Mouse (Mus musculus): ENCODE data around the gene Scn1b.

Scn1b gene

DNA sequence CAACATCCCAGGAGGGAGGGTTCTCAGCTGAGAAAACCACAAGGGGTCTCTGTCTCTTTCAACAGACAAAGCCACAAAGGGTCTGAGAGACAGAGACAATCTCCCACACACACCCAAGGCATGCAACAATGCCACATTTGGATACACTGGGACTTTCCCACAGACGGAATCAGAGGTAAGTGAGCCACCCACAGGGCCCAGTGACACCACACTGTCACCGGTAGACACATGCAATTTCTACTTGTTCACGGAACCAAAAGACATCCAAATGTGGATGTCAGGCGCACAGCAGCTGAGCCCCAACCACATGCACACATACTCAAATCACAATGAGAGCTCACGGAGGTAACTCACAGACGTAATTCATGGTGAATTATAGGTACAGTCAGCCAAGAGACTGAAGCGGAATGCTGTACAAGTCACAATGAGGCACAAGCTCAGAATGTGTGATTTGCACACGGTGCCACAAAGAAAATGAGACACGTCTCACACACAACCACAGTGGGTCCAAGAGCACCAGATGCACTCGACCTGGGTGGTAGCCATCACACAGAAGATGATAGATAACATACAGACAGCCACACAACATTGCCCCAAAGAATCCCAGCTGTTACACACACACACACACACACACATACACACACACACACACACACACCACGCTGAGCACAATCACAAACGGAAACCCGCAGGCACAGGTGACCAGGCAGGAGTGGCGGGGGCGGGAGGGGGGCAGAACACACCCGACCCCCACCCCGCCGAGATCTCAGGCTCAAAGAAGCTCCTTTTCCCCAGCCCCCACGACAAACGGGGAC is 23.2 kb upstream of the Scn1b start:
- DNase-seq (ENCODE audit: low read depth, low spot score), result no peak

DNA sequence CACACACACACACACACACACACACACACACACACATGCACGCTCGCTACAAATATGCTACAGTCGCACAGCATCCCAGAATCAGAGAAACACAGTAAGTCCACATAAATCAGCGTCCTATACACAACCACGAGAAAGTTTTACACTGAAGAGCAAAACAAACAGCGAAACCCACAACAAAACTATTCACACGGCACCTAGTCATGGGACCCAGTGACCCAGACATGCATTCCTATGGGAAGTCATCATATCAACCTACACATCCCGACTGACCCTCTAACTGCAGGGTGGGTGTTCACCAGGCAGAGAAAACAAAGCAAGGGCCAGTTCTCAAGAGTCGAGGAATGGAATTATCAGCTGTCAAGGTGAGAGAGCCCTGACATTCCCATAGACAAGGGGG is 22.5 kb upstream of the Scn1b start:
- DNase-seq (ENCODE audit: low read depth, low spot score), result no peak

DNA sequence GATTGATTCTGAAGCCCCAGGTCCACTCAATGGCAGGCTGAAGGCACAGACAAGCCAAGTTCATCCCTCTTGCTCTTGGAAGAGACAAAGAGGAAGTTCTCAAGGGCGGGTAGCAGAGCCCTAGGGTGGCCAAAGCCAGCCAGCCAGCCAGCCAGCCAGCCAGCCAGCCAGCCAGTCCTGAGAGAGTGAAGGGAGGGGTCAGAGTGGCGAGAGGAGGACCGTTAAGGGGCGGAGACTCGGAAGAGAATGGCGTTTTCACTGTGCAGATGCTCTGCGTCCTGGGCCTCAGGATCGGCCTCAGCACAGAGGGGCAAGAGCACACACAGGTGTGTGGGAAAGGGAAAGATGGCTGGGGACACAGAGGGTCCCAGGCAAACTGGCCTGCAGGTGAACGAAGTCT is 22.0 kb upstream of the Scn1b start:
- DNase-seq (ENCODE audit: low read depth, low spot score), result no peak

DNA sequence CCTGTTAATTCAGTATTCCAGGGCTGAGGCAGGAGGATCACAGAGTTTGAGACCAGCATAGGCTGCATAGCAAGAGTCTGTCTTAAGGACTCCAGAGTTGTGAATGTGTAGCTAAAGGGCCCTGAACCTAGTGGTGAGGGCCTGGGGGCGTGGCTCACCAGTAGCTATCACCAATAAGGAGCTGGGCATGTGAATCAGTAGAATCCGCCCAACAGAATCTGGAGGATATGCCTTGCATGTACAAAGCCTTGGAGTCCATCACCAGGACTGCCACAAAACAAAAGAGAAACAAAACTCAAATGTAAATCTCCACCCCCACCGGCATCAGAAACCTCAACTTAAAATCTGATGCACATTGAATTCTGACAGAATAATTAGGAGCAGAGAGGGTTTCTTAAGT is 21.3 kb upstream of the Scn1b start:
- DNase-seq (ENCODE audit: low read depth, low spot score), result no peak

DNA sequence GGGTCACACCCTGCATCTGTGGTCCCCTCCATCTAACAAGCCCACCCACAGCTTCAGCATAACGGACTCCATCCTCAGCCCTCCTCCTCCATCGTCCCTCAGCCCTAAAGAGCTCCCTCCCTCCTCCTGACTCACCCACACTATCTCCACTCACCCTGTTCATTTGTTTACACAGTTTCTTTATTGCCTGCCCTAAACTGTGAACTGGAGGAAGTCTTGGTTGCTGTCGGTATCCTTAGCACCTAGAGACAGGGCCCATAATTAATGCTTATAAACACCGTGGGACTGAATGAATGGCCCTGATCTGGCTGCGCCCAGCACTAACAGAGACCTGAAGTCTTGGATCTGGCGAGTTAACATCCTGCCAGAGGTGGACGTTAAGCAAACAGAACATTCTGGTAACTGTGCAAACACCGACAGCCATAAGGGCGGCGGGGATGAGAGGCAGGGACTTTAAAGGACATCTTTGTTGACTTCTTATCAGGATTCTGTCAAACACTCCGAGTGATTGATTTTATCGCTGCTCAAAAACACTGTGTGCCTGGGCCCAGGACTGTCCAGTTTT is 18.9 kb upstream of the Scn1b start:
- DNase-seq (ENCODE audit: low read depth, low spot score), result no peak

DNA sequence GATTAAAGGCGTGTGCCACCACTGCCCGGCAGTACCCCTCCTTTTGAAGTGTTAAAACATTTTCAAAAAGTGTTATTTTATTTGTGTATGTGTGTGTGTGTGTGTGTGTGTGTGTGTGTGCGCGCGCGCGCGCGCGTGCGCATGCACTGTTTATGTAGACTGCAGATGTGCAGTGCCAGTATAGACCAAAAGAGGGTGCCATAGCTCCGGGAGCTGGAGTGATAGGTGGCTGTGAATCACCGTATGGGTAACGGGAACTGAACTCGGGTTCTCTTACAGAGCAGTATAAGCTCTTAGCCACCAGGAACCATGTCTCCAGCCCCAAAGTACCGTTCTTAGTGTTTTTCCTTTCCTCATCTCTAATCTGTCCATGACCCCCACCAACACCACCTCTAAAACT is 18.1 kb upstream of the Scn1b start:
- DNase-seq (ENCODE audit: low read depth, low spot score), result no peak

DNA sequence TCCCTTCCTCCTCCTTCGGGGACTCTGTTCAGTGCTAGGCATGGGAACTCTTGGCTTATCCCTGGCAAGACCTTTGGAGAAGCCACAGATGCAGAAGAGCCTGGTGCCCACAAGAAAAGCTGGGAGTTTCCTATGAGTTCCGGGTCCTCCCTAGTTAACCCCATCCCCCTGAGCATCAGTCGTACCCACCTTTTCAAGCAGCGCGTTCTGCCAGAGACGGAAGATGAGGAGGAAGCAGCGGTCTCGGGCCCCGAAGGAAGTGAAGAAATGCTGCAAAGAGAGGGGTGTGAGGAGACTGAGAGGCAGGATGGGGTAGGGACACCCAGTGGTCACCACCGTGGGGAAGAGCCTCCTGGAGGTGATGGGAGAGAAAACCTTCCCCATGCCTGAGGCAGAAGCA is 14.1 kb upstream of the Scn1b start:
- DNase-seq (ENCODE audit: low read depth, low spot score), result no peak

DNA sequence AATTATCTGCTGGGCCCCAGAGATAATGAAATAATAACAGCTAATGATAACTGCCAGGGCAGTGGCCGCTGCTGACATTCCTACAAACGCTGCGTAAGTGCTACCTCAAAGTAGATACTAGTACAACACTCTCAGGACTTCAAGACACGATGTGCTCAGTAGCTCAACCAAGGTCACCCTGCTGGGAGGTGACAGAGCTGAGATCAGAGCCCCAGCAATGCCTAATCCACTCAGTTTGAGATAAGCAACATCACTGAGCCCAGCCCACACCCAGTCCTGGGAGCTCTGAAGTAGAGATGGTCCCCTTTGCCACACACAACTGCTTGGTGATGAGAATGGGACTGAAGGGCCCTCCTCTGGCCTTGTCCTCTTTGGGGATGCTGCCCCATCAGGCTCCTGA is 13.5 kb upstream of the Scn1b start:
- no peak for DNase-seq (ENCODE audit: low read depth, low spot score)

DNA sequence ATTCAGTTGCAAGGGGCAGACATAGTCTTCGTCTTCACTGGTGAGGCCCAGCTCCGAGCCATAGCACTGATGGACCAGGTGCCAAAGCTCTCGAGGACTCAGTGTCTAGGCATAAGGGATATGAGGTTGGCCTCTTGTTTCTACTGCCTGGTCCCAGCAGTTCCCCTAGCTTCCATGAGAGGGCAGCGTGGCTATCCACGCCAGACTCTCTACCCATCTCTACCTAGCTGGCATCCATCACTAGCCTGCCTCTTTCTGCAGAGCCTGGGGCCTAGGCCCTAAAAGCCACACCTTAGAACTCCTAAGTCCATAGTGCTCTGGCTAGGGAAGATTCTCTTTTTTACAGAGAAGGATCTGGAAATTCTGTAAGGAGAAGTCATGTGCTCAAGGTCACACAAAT is 13.0 kb upstream of the Scn1b start:
- DNase-seq (ENCODE audit: low read depth, low spot score), result no peak

DNA sequence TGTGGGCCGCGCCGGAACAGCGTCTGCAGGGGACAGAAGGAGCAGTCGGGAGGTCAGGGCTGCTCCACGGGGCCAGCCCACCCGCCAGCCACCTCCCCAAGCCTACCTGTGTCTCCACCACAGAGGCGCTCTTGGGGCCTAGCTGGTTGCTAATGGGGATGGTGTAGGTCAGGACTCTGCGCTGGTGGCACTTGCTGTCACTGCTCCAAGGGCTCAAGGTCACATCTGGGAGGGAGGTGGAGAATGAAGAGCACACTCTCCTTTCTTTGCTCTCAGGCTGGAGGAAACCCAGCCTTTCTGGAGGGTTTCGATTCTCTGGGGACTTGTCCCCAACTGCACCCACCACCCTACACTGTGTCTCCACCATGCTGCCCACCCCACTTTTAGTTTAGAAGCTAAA is 8.9 kb upstream of the Scn1b start:
- DNase-seq (ENCODE audit: low read depth, low spot score), result no peak

DNA sequence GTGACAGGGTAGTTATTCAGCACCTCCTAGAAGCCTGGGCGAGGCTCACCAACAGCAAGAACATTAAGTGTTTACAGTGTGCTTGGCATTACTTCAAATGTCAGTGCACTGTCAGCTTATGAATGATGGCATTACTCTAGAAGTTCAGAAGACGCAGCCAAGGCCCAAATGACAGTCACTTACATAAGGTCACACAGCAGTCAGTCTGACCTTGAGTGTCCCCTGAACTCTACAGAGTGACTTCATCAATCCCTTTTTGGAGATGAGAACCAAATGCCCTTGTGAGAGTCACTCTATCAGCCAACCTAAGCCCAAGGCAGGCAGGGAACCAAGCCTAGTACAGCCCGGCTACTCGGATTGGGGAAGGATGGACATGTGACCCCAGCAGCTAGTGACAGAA is 5.1 kb upstream of the Scn1b start:
- no peak for DNase-seq (ENCODE audit: low read depth, low spot score)

DNA sequence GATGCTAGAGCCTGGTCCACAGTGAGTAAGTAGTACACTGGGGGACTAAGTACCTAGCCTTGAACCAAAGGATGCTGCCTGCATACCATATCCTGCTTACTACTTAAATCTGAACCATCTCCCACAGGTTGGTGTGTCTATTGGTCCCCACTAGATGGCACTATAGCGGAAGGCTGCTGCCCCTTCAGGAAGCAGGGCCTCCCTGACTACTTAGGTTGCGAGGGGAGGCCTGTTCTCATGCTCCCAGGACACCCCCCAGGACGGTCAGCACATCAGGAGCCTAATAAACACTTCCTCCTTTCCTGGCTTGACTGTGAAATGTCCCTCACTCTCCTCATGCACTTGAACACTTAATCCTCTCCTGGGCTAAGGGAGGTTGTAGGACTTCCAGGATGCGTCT is 4.0 kb upstream of the Scn1b start:
- DNase-seq (ENCODE audit: low read depth, low spot score), result no peak

DNA sequence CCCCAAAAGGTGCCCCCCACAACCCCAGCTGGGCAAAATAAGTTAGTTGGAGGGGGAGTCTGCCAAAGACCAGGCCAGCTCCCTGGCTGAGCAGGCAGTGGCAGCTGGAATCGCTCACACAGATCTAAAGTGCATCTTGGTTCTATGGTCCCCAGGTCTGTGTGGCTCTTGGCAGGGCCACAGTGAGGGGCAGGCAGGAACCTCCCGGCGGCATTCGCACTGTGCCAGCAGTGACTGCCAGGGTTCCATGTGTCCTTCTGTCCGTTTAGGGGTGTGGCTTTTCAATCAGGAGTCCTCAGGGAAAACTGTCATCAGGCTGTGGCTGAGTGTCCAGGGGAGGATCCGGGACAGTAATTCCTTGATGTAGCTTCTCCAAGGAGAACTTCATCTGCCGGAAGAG is 3.4 kb upstream of the Scn1b start:
- no peak for DNase-seq (ENCODE audit: low read depth, low spot score)

DNA sequence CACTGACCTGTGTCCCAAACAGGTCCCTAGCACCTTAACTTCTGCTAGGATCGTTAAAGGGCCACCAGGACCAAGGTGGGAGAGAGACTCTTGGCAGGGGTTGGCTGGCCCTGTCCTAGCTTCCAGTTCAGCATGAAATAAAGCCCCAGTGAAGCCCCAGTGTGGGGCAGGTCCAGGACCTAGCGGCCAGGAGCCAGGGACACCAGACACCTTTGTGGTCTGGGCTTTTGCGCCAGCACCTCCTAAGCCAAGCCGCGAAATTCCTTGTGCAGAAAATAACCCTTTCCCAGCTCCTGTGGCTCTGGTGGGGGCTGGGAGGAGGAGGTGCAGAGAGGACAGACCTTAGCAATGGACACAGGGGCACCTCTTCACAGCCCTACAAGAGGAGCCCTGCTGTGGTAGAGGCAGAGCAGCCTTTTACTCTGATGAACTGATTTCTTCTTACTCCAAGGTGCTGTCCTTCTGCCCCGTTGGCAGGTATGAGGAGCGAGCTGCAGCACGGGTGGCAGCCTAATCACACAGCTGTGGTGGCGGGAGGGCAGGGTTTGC is 1.4 kb upstream of the Scn1b start:
- DNase-seq (ENCODE audit: low read depth, low spot score), result no peak

DNA sequence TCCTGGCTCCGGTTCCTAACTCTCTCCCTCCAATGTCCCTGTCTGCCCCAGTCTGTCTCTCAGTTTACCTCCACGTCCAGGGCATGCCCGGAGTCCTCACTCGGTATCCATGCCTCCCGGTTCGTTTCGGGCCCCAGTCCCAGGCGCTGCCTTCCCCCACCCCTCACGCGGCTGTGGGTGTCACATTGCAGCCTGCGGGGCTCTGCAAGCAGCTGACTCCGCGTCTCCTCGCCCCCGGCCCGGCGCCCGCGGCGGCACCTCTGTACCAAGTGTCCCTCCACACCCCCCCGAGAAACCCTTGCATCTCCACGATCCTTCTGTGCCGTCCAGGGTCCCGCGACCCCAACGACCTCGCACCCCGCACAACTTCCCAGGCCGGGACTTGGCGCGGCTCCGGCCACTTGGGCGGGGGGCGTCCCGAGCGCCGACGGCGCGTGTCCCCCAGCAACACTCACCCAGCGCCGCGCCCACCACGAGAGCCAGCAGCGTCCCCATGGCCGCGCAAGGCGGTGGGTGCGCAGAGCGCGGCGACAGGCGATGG is 522 bp downstream of the Scn1b start:
- DNase-seq (ENCODE audit: low read depth, low spot score), result no peak

DNA sequence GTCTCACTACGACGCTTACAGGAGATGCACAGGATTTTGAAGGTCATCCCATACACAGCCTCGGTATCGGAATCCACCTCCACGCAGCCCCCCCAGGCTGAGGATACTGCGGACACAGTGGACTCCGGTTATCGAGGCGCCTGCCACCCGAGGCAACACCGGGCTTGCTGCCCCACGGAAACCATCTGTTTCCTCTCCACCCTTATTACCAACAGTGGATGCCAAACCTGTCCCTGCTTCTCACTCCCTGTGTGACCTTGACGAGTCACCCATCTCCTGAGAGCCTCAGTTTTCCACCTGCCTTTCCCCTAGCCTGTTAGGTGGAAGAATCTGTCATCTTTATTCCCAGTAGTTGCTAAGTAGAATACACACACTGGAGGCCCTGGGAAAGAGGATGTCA is 1.7 kb downstream of the Scn1b start:
- DNase-seq (ENCODE audit: low read depth, low spot score), result no peak

DNA sequence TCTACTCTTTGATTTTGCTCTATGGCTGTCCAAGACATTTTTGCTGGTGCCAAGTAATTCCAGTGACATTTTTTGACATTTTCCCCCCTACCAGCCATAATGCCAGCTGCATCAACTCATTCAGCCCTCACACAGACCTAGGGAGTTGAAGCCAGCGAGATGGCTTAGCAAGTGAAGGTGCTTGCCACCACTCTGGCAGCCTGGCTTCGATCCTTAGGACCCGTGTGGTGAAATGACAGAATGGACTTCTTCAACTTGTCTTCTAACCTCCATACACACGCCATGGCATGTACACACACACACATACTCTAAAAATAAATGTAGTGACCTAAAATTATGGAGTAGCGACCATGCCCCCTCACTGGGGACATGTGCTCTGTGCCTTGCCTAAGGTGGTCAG is 2.4 kb downstream of the Scn1b start:
- no peak for DNase-seq (ENCODE audit: low read depth, low spot score)

DNA sequence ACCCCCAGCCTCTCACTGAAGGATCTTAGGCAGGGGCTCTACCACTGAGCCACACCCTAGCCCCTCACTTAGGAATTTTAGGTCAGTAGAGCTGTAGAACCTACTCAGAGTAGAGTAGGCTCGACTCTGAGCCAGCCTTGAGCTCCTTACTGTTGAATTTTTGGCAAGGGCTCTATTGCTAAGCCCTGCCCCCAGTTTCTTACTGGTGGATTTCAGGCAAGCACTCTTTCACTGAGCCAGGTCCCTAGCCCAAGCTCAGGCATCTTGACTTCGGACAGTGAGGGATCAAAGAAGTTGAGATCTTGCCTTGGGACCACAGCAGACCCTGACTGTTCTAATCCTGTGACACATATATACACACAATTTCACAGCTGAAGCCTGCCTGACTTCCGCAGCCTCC is 3.1 kb downstream of the Scn1b start:
- no peak for DNase-seq (ENCODE audit: low read depth, low spot score)

DNA sequence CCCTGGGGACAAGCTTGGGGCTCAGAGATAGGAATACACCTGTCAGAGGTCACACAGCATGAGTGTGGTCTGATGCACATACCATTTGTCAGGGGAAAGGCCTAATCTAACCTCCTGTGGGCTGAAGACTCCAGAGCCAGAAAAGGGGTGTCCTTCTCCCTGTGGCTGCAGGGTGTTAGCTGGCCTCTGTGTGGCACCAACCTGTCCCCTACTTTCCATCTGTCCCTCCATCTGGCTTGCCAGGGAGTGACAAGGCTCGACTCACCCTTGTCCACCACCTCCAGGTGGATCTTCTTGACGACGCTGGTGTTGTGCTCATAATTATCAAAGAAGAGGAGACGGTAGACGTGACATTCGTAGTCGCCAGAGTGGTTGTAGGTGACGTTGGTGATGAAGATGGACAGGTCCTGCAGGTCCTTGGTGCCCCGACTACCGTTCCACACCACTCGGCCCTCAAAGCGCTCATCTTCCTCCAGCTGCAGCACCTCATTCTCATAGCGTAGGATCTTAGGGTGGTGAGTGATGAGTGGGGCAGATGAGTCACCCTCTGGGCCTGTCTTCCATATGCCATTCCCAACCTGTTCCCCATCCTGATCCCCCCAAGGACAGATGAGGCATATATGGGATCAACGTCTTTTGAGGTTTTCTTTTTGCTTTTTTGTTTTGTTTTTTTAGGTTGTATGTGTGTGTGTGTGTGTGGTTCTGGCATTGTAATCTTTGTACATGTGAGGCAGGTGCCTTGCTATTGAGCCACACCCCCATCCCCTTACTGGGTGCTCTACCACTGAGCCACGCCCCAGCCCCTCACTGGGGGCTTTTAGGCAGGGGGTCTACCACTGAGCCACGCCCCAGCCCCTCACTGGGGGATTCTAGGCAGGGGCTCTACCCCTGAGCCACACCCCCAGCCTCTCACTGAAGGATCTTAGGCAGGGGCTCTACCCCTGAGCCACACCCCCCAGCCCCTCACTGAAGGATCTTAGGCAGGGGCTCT is 3.9 kb downstream of the Scn1b start:
- no peak for DNase-seq (ENCODE audit: low read depth, low spot score)

DNA sequence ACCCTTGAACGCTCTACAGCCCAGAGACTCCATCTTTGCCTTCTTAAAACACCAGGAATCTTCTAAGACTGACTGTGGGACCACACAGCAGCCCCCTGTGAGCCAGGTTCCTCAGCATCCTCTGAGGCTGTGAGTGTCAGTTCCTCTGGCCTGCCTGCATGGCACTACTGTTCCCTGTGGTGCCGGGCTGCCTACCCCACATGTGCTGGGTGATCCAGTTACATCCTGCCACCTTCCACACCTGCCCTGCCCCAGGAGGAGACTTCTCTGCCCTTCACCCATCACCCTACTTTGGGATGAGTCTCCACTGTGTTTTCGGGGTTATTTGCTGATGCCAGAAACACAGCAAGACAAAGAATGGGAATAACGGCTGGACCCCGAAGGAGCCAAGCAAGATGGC is 7.2 kb downstream of the Scn1b start:
- DNase-seq (ENCODE audit: low read depth, low spot score), result no peak

DNA sequence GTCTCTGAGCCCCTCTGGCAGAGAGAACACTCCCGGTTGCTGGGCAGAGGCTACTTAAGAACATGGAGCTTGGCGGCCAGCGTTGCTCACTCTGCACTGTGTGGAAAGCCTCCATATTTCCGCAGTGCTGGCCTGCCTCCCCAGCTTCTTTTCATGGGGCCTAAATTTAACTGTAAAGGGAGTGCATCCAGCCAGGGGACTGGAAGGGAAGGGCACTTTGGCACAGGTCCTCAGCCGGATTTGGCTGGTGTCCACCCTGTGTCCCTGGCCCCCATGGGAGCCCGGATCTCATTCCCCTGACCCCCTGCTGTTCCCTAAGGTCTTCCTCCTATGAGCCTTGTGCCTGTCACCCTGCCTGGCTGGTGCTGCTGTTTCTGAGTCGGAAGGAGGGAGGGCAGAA is 8.3 kb downstream of the Scn1b start:
- DNase-seq (ENCODE audit: low read depth, low spot score), result no peak

DNA sequence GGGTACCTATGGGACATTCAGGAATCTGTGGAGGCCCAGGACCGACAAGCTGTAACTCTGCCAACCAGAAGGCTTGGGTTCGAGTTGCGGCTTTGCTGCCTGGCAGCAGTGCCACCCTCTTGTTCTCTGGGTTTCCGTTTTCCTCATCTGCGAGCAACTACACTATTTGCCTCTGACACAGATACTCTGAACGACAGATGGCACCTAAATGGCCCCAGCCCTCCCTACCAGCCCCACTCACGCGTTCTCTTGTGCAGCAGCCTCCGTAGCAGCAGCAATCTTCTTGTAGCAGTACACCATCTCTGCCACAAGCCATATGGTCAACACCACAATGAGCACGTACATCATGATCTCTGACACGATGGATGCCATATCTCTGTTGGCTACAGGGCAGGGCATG is 9.3 kb downstream of the Scn1b start:
- DNase-seq (ENCODE audit: low read depth, low spot score), result no peak
